Mouse (Mus musculus) myocyte (in vitro differentiated cells): ENCODE results near the gene Il18rap.

Experiments used
- CEBPB ChIP-seq: IDR thresholded peaks from 2 replicates; pipeline ENCODE4 v1.6.1; 2011; ENCODE audit warnings: mild to moderate bottlenecking, moderate library complexity; ENCODE audit not compliant: poor library complexity, insufficient read depth, severe bottlenecking
- E2F4 ChIP-seq: IDR thresholded peaks from one replicate; pipeline ENCODE4 v1.6.1; 2011; ENCODE audit warnings: mild to moderate bottlenecking, control low read depth, moderate library complexity; ENCODE audit not compliant: insufficient read depth
- MAX ChIP-seq: IDR thresholded peaks from one replicate; pipeline ENCODE4 v1.6.1; 2011; ENCODE audit warnings: low read depth, mild to moderate bottlenecking, control low read depth
- MYOD1 ChIP-seq, 3 experiments: IDR thresholded peaks; one replicate each; pipeline ENCODE4 v1.6.1; 2011; ENCODE audit warnings: control low read depth in 2 of 3, low read depth in 2 of 3, mild to moderate bottlenecking in 2 of 3, moderate library complexity in 1 of 3; ENCODE audit not compliant: insufficient read length in 2 of 3, control insufficient read depth in 1 of 3
- MYOG ChIP-seq, 3 experiments: IDR thresholded peaks; one replicate each; pipeline ENCODE4 v1.6.1; 2011; ENCODE audit warnings: control low read depth in 2 of 3, low read depth in 2 of 3, mild to moderate bottlenecking in 2 of 3; ENCODE audit not compliant: insufficient read length in 2 of 3, control insufficient read depth in 1 of 3, insufficient read depth in 1 of 3
- POLR2A ChIP-seq: IDR thresholded peaks from one replicate; pipeline ENCODE4 v1.6.1; 2011; ENCODE audit warnings: low read depth, mild to moderate bottlenecking, control low read depth, moderate library complexity; ENCODE audit not compliant: insufficient read length
- POLR2AphosphoS2 ChIP-seq: IDR thresholded peaks from one replicate; pipeline ENCODE4 v1.6.1; 2011; ENCODE audit warnings: low read depth, control low read depth; ENCODE audit not compliant: insufficient read length
- TCF12 ChIP-seq: IDR thresholded peaks from one replicate; pipeline ENCODE4 v1.6.1; 2011; ENCODE audit warnings: mild to moderate bottlenecking, control low read depth; ENCODE audit not compliant: poor library complexity, insufficient read depth, severe bottlenecking
- TCF3 ChIP-seq: IDR thresholded peaks from one replicate; pipeline ENCODE4 v1.6.1; 2011; ENCODE audit warnings: low read depth, control low read depth; ENCODE audit not compliant: insufficient read length
- USF1 ChIP-seq: IDR thresholded peaks from one replicate; pipeline ENCODE4 v1.6.1; 2011; ENCODE audit warnings: low read depth, mild to moderate bottlenecking, control low read depth, moderate library complexity

DNA sequence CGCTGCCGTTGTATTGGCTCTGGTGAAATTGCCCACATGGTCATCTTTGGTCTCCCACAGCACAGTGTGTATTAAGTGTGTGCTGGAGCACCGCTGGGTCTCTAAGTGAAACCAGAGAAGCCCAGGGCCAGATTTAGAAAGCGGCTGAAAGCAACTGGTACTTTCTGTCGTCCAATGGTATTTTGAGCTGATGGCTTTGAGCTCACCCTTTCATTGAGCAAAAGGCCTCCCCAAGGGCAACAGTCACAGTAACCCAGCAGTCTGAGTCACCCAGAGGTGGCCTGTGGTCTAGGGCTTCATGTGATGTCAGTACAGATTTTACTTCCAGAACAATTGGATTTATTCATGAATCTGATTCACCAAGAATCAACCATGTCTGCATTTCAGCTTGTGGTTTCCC lies 71.6 kb downstream of the Il18rap start:
- no peak for TF ChIP-seq E2F4
- TF ChIP-seq MYOD1 (IDR thresholded peaks at IDR 0.05; ENCODE audit: control insufficient read depth in 1 of 3, insufficient read length in 2 of 3, low read depth in 2 of 3): no peak
- no peak for TF ChIP-seq POLR2A
- TF ChIP-seq TCF3: no peak
- peak; percentile 15 for TF ChIP-seq USF1
- TF ChIP-seq MAX: no peak
- TF ChIP-seq POLR2AphosphoS2: no peak
- TF ChIP-seq MYOG (IDR thresholded peaks at IDR 0.05; ENCODE audit: control insufficient read depth in 1 of 3, insufficient read depth in 1 of 3, insufficient read length in 2 of 3, low read depth in 2 of 3): peak in 1 of 3 experiments; percentile 9
- 0 out of 2 replicates have a peak, but pooled peaks have one; percentile 21 for TF ChIP-seq CEBPB
- peak; percentile 18 for TF ChIP-seq TCF12
